Mouse (Mus musculus): Measurements from ENCODE around the gene 1110032A03Rik. TPM values are rescaled to one million over a fixed set of nuclear protein-coding genes. Genes with fewer than 3 reads are reported as not detected.

The 1110032A03Rik gene
- 61.9 TPM for polyA plus RNA-seq (2014; fragmentation: Illumina TruSeq; extraction: RNeasy Lipid Tissue Mini Kit (QIAGEN cat#74804))

GRCm38 (mm10) chr9:50774991-50775612, at the start of gene 1110032A03Rik, which contains the start of gene Alg9:
Gene 1110032A03Rik (minus strand): TSS chr9:50775520.
Gene Alg9 (plus strand): TSS chr9:50775019.

GRCm38 (mm10) chr9:50768107-50769002, 7.0 kb downstream of the 1110032A03Rik start, which contains the start of gene Fdxacb1:
Gene Fdxacb1 (plus strand): TSS chr9:50768236.

GRCm38 (mm10) chr9:50752054-50752602, 23.2 kb downstream of the 1110032A03Rik start, which contains the start of gene Hspb2:
Gene Hspb2 (minus strand): TSS chr9:50752354.

DNA sequence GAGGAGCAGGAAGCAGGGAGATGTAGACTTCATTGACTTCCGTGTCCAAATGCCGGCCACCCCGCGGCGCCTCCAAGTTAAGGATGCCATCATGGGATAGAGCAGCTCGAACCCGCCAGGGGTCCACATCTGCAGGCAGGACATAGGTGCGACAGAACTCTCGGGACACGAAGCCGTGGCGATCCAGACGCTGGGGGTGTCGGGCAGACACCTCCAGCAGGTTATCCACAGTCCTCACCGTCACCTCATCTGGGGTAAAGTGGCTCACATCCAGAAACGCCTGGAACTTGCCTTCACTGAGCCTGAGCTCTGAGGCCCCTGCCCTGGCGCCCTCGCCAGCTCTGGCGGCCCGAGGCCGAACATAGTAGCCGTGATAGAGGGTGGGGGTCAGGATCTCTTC, 24.0 kb downstream of the 1110032A03Rik start, which contains the start of gene Cryab:
Gene Cryab, plus strand, starts transcription at position 3 of the 400 bp plus-strand sequence.

GRCm38 (mm10) chr9:50746214-50746677, 29.1 kb downstream of the 1110032A03Rik start, which contains the start of gene 2310030G06Rik:
Gene 2310030G06Rik (minus strand): TSS chr9:50746536.

DNA sequence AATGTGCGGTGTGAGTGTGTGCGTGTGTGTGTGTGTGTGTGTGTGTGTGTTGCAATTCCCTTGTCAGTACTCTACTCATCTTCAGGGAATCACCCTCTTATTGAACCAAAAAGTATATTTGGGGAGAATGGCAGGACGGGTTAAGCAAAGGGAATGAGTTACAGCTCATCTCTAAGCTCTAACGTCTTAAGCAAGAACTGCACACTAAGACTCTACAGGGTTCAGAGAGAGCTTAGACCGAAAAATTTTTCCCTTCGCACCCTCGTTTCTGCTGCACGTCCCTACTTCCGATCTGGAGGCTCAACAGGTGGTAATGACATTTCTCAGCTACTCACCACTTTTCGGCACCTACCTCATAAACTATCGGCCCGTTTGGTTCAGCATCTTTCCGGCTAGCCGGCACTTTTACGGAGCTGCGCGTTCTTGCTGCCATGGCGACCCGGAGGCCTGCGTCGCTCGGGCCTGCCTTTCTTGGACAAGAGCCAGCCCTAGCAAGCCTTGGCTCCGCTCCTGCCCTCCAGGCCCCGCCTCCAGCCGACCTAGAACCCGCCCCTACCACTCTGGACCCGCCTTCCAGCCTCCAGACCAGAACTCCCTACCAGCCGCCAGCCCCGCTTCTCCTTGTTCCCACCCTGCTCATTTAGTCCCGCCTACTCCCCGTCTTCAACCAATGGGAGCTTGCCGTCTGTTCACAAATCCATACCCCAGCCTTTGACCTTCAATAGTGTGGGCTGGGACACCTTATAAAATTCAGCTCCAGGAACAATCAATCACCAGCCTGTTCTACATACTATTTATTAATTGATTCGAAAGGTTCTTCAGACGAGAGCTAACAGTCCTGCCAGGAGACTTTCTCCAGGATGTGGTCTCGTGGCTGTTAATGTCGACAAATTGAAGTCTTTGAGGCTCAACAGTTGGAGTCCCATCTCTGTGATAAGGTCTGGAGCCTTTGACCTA, 36.1 kb downstream of the 1110032A03Rik start, which contains the start of gene Dixdc1:
Gene Dixdc1, minus strand, starts transcription at position 604 of the 957 bp plus-strand sequence.

Other genes with a start within 250 kb of the 1110032A03Rik start
- gene Pts, start 246.8 kb downstream of the 1110032A03Rik start, polyA plus RNA-seq (2014; fragmentation: Illumina TruSeq; extraction: RNeasy Lipid Tissue Mini Kit (QIAGEN cat#74804)), result 124 TPM
- gene Il18, start 220.7 kb downstream of the 1110032A03Rik start, polyA plus RNA-seq (2014; fragmentation: Illumina TruSeq; extraction: RNeasy Lipid Tissue Mini Kit (QIAGEN cat#74804)), result 65.9 TPM
- gene Bco2, start 220.3 kb downstream of the 1110032A03Rik start, polyA plus RNA-seq (2014; fragmentation: Illumina TruSeq; extraction: RNeasy Lipid Tissue Mini Kit (QIAGEN cat#74804)), result 4.8 TPM
- 2.1 TPM for gene Tex12, start 214.2 kb downstream of the 1110032A03Rik start, polyA plus RNA-seq (2014; fragmentation: Illumina TruSeq; extraction: RNeasy Lipid Tissue Mini Kit (QIAGEN cat#74804))
- gene Sdhd, start 171.7 kb downstream of the 1110032A03Rik start, polyA plus RNA-seq (2014; fragmentation: Illumina TruSeq; extraction: RNeasy Lipid Tissue Mini Kit (QIAGEN cat#74804)), result 137 TPM
- 85.1 TPM for gene Timm8b, start 171.6 kb downstream of the 1110032A03Rik start, polyA plus RNA-seq (2014; fragmentation: Illumina TruSeq; extraction: RNeasy Lipid Tissue Mini Kit (QIAGEN cat#74804))
- gene Pih1d2, start 158.2 kb downstream of the 1110032A03Rik start, polyA plus RNA-seq (2014; fragmentation: Illumina TruSeq; extraction: RNeasy Lipid Tissue Mini Kit (QIAGEN cat#74804)), result 10.3 TPM
- 157 TPM for gene Nkapd1, start 158.1 kb downstream of the 1110032A03Rik start, polyA plus RNA-seq (2014; fragmentation: Illumina TruSeq; extraction: RNeasy Lipid Tissue Mini Kit (QIAGEN cat#74804))
- 84.0 TPM for gene Dlat, start 115.7 kb downstream of the 1110032A03Rik start, polyA plus RNA-seq (2014; fragmentation: Illumina TruSeq; extraction: RNeasy Lipid Tissue Mini Kit (QIAGEN cat#74804))
- 16.8 TPM for gene Dixdc1, start 36.0 kb downstream of the 1110032A03Rik start, polyA plus RNA-seq (2014; fragmentation: Illumina TruSeq; extraction: RNeasy Lipid Tissue Mini Kit (QIAGEN cat#74804))
- gene 2310030G06Rik, start 29.0 kb downstream of the 1110032A03Rik start, polyA plus RNA-seq (2014; fragmentation: Illumina TruSeq; extraction: RNeasy Lipid Tissue Mini Kit (QIAGEN cat#74804)), result 14.3 TPM
- gene Cryab, start 24.2 kb downstream of the 1110032A03Rik start, polyA plus RNA-seq (2014; fragmentation: Illumina TruSeq; extraction: RNeasy Lipid Tissue Mini Kit (QIAGEN cat#74804)), result 6.0 TPM
- gene Hspb2, start 23.2 kb downstream of the 1110032A03Rik start, polyA plus RNA-seq (2014; fragmentation: Illumina TruSeq; extraction: RNeasy Lipid Tissue Mini Kit (QIAGEN cat#74804)), result not detected
- gene Fdxacb1, start 7.3 kb downstream of the 1110032A03Rik start, polyA plus RNA-seq (2014; fragmentation: Illumina TruSeq; extraction: RNeasy Lipid Tissue Mini Kit (QIAGEN cat#74804)), result 5.1 TPM
- 10.7 TPM for gene Alg9, start 501 bp downstream of the 1110032A03Rik start, polyA plus RNA-seq (2014; fragmentation: Illumina TruSeq; extraction: RNeasy Lipid Tissue Mini Kit (QIAGEN cat#74804))
- 32.0 TPM for gene Ppp2r1b, start 69.8 kb upstream of the 1110032A03Rik start, polyA plus RNA-seq (2014; fragmentation: Illumina TruSeq; extraction: RNeasy Lipid Tissue Mini Kit (QIAGEN cat#74804))
- gene Sik2, start 233.6 kb upstream of the 1110032A03Rik start, polyA plus RNA-seq (2014; fragmentation: Illumina TruSeq; extraction: RNeasy Lipid Tissue Mini Kit (QIAGEN cat#74804)), result 29.1 TPM